Mouse (Mus musculus) kidney, postnatal 14 days (tissue): ENCODE data around the gene Magi2.
"Not testable (repeated sequence)": the region's sequence is repeated elsewhere in the genome, so short reads cannot be mapped to it uniquely, and the experiment has no call there.

Experiments used
- DNase-seq: peaks from one replicate; pipeline ENCODE4 v3.0.0; 2022; ENCODE audit warnings: mixed read lengths

Magi2 gene

GRCm38 (mm10) chr5:20723226-20723625 lies 1496.4 kb downstream of the Magi2 start:
- not testable (repeated sequence) for DNase-seq

- DNase-seq = no peak
These were observed 1512.0 kb downstream of the Magi2 start for GRCm38 (mm10) chr5:20738795-20739194.

GRCm38 (mm10) chr5:20741193-20741592 lies 1514.4 kb downstream of the Magi2 start:
- no peak for DNase-seq

- no peak for DNase-seq
These were observed 1515.1 kb downstream of the Magi2 start for GRCm38 (mm10) chr5:20741936-20742335.

GRCm38 (mm10) chr5:20748142-20748541 lies 1521.3 kb downstream of the Magi2 start:
- no peak for DNase-seq

- no peak for DNase-seq
These were observed 1522.0 kb downstream of the Magi2 start for GRCm38 (mm10) chr5:20748856-20749255.

- no peak for DNase-seq
These were observed 1522.7 kb downstream of the Magi2 start for GRCm38 (mm10) chr5:20749535-20749934.

- DNase-seq = no peak
These were observed 1524.2 kb downstream of the Magi2 start for GRCm38 (mm10) chr5:20751000-20751399.

GRCm38 (mm10) chr5:20751696-20752095 lies 1524.9 kb downstream of the Magi2 start:
- DNase-seq = no peak

- DNase-seq = no peak
These were observed 1526.3 kb downstream of the Magi2 start for GRCm38 (mm10) chr5:20753096-20753495.

GRCm38 (mm10) chr5:20753963-20754362 lies 1527.1 kb downstream of the Magi2 start:
- DNase-seq = no peak
